Mouse (Mus musculus): ENCODE measurements around the gene Zswim3. TPM values are rescaled to one million over a fixed set of nuclear protein-coding genes. Genes with fewer than 3 reads are reported as not detected.
"Not testable (repeated sequence)": the region's sequence is repeated elsewhere in the genome, so short reads cannot be mapped to it uniquely, and the experiment has no call there.

Zswim3 gene
- total RNA-seq, 2 experiments from 2014 or later: 8.9 to 9.0 TPM

- intact Hi-C loops (cut with DNase I): loop anchor here (2.0 kb wide), 1 partner anchor 47 kb away; the partner anchor contains the start of gene Pcif1
Measured at GRCm38 (mm10) chr2:164832032-164832747, 27.3 kb downstream of the Zswim3 start.

GRCm38 (mm10) chr2:164832748-164833301 is 27.9 kb downstream of the Zswim3 start, which contains the start of gene Ctsa:
Gene Ctsa, plus strand, starts transcription at chr2:164832873.
- DNase-seq (ENCODE audit: extremely low spot score in 1 of 2, low spot score in 2 of 2): peak; percentile 68 to 87
- intact Hi-C loops (cut with DNase I): loop anchor here (2.0 kb wide), 1 partner anchor 46 kb away; the partner anchor contains the start of gene Pcif1

More at GRCm38 (mm10) chr2:164832032-164832747, 27.3 kb downstream of the Zswim3 start:
- no peak for DNase-seq (ENCODE audit: extremely low spot score in 1 of 2, low spot score in 2 of 2)

DNA sequence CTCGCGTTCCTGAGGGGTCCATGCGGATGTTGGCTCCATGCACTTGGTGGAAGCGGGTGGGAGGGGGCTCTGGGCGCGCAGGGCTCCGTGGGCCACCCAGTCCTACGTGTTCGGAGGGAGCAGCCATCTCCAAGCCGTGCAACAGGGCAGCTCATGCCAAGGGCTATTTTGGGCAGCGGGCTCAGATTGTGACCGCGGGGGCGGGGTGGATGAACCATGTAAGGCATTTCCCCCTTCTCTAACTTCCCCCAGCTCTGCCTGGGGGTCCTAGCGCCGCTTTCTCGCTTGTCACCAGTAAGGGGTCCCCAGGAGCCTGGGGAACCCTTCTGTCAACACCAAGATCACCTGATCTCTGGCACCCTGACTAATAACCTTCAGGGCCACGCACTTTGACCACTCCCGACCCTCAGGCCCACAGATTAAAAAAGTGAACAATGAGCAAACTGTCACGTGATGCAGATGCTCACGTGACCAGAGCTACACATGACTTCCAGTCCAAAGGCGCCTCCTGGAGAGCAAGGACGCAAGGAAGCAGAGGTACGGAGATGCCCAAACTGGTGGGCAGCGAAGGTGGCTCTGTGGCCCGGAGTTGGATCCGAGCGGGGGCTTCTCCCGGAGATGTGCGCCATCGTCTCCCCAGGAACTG is 28.5 kb downstream of the Zswim3 start, which contains the start of gene Neurl2:
Gene Neurl2 (minus strand): TSS at position 143 of the 646 bp plus-strand sequence.
- intact Hi-C loops (cut with DNase I): loop anchor here (2.0 kb wide), 1 partner anchor 45 kb away; the partner anchor contains the start of gene Pcif1
- peak; percentile 94 for DNase-seq (ENCODE audit: extremely low spot score in 1 of 2, low spot score in 2 of 2)

- intact Hi-C loops (cut with DNase I): no loop called here
- DNase-seq (ENCODE audit: extremely low spot score in 1 of 2, low spot score in 2 of 2): no peak
Measured at GRCm38 (mm10) chr2:164834531-164834930, 29.6 kb downstream of the Zswim3 start.

DNA sequence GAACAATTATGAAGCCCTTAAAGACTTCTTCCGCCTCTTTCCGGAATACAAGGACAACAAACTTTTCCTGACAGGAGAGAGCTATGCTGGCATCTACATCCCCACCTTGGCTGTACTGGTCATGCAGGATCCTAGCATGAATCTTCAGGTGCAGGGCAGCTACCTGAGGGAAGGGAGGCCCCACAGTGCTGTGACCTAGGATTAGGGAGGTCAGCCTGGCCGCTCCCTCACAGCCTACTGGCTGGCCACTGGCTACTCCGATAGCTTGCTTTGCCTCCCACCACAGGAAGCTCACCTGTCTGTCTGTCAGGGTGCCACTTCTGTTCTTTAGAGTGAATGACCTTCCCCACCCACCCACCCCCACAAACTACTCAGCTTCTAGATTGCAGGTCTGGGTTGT is 30.3 kb downstream of the Zswim3 start:
- intact Hi-C loops (cut with DNase I): no loop called here
- no peak for DNase-seq (ENCODE audit: extremely low spot score in 1 of 2, low spot score in 2 of 2)

GRCm38 (mm10) chr2:164845782-164846181 is 40.9 kb downstream of the Zswim3 start:
- intact Hi-C loops (cut with DNase I): no loop called here
- no peak for DNase-seq (ENCODE audit: extremely low spot score in 1 of 2, low spot score in 2 of 2)

DNA sequence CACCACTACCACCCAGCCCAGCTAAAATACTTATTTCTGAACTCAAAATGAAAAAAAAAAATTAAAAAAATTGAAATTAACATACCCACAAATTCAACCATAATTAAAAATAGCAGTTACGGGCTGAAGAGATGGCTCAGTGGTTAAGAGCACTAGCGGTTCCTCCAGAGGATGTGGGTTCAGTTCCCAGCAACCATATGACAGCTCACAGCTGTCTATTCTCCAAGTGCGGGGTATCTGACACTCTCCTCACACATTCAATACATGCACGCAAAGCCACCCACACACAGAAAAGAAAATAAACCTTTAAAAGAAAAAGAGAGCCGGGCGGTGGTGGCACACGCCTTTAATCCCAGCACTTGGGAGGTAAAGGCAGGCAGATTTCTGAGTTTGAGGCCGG is 45.2 kb downstream of the Zswim3 start:
- DNase-seq (ENCODE audit: extremely low spot score in 1 of 2, low spot score in 2 of 2): no peak
- intact Hi-C loops (cut with DNase I): no loop called here

DNA sequence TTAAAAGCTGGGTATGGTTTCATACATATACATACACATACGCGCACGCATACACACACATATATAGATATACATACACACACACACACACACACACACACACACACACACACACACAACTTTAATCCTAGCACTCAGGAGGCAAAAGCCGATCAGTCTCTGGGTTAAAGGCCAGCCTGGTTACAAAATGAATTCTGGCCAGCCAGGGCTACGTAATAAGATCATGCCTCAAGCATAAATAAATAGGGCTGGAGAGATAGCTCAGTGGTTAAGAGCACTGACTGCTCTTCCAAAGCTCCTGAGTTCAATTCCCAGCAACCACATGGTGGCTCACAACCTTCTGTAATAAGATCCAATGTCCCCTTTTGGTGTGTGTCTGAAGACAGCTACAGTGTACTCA is 50.7 kb downstream of the Zswim3 start:
- DNase-seq (ENCODE audit: extremely low spot score in 1 of 2, low spot score in 2 of 2); intact Hi-C loops (cut with DNase I): not testable (repeated sequence)

GRCm38 (mm10) chr2:164856309-164857100 is 51.6 kb downstream of the Zswim3 start:
- intact Hi-C loops (cut with DNase I): no loop called here
- DNase-seq (ENCODE audit: extremely low spot score in 1 of 2, low spot score in 2 of 2): peak in 1 of 2 experiments; percentile 53

DNA sequence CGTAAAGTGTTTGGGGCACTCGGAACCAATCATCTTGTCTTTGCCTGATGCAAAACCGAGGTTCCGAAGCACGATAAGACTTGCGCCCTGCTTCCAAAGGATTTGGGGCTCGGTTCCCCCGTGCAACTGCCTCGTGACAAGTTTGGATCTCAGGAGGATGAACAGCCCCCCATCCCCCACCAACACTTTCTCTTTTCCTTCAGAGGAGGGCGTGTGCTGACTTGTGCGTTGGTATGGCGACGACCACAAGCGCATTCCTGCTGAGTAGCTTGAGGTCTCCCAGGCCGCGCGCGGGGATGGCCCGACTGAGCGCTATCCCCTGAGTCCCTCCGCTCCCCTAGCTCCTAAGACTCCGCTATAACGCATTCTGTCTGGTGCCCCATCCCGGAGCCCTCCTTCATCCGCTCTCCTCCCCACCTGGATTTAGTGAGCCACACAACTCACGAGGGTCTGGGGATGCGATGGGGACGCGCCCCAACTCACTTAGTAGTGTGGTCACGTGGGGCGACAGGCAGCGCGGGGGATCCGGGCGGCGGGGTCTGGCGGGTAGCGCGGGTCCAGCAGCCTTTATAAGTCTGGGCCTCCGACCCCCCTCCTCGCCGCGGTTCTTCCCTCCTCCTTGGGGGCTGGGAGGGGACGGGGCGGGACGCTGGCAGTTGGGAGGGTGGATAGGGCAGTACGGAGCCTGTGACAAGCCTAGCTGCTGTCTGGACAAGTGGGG is 52.4 kb downstream of the Zswim3 start, which contains the start of gene Pltp:
Gene Pltp (minus strand): TSS at position 611 of the 721 bp plus-strand sequence.
- peak; percentile 36 to 87 for DNase-seq (ENCODE audit: extremely low spot score in 1 of 2, low spot score in 2 of 2)
- intact Hi-C loops (cut with DNase I): no loop called here

DNA sequence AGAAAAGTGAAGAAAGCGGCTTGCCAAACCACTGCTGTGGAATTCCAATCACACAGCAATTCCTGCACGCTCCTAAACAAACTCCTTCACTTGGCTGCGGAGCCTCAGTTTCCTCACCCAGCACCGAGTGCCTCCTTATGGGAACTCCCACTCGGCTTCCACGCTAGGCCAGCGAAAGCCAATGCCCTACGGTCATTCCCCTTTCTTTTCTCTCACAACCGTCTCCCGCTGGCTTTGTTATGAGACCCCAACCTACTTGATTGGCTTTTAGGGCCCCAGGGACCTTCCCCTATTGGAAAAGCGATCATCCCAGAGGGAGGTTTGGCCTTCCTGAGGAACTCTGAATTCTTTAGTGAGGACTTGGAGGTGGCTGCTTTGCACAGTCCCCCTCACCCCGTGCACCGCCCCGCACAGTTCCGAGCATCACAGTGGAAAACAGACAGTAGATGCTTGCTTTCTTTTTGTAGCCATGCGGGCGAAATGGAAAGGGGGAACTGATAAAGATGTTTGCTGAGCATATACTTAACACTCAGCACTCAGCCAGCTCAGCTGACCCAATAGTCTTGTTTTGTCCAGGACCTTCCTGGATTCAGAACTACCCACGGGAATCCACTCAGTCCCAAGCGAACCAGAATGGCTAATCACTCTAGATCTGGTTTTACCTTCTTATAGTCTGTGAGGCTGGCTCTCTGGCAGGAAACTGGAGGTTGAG is 53.1 kb downstream of the Zswim3 start:
- intact Hi-C loops (cut with DNase I): no loop called here
- DNase-seq (ENCODE audit: extremely low spot score in 1 of 2, low spot score in 2 of 2): no peak

- DNase-seq (ENCODE audit: extremely low spot score in 1 of 2, low spot score in 2 of 2): no peak
- intact Hi-C loops (cut with DNase I): no loop called here
Measured at GRCm38 (mm10) chr2:164859155-164859554, 54.3 kb downstream of the Zswim3 start.

GRCm38 (mm10) chr2:164859640-164860432 is 54.9 kb downstream of the Zswim3 start:
- no peak for DNase-seq (ENCODE audit: extremely low spot score in 1 of 2, low spot score in 2 of 2)
- intact Hi-C loops (cut with DNase I): no loop called here

DNA sequence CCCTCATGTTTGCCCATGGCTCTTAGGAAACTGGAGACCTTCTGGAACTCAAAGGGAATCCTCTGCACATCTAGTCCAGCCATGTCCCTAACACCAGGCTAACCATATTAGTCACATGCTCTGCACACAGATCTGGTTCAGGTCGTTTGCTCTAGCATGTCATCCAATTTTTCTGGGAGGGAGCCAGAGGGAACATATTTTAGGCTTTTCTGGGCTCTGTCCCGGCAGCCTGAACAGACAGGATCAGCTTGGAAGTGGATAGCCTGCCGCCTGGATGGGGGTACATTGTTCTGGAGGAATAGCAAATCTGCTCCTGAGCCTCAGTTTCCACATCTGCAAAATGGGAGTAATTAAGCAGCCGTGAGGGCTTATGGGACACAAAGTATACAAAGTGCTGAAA is 56.2 kb downstream of the Zswim3 start:
- intact Hi-C loops (cut with DNase I): no loop called here
- DNase-seq (ENCODE audit: extremely low spot score in 1 of 2, low spot score in 2 of 2): no peak

DNA sequence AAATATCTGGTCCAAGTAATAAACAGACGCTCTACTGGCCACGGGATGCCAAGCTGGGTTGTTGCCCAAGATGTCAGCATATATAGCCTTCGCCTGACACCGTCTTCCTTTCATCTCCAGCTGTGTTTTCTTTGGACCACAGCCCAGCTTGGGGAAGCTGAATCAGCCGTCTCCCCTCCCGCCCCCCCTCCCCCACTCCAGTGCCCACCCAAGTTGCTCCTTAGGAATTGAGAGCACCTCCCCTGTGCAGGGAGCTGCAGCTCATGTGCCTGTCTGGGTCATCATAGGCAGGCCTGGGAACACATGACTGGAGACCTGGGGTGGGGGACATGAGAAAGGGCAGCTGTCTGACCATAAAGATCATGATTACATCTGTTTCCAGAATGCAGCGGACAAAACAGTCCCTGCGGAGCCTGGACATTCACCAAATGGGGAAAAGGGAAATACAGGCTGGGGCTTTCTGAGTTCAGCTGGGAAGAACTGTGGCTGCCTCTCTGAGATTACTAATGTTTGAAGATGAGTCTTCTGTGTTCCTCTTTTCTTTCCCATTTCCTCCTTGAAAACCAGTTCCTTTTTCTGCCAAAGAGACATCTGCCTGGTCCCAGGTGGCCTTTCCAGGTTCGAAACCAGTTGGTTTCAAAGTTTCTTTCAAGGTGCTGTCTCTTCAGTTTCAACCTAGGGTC is 57.4 kb downstream of the Zswim3 start:
- intact Hi-C loops (cut with DNase I): no loop called here
- peak in 1 of 2 experiments; percentile 93 for DNase-seq (ENCODE audit: extremely low spot score in 1 of 2, low spot score in 2 of 2)

DNA sequence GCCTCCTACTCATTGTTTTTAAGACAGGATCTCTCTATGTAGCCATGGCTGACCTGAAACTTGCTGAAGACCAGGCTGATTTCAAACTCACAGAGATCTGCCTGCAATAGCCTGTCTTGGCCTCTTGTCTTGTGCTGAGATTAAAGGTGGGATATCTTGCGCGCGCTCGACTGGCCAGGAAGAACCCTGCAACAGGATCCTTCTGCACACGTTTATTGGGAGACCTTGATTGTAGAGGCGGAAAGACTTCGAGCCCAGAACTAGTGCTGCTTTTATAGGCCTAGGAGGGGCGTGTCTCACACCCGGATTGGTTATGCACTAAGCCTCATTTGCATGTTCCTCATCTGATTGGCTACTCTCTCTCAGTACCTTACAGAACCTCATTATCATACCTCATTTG is 58.5 kb downstream of the Zswim3 start:
- intact Hi-C loops (cut with DNase I); DNase-seq (ENCODE audit: extremely low spot score in 1 of 2, low spot score in 2 of 2): not testable (repeated sequence)

Measured in left cerebral cortex, postnatal 10 days (tissue).